Mouse (Mus musculus): Measurements from ENCODE around the gene Eea1.

Gene Eea1

DNA sequence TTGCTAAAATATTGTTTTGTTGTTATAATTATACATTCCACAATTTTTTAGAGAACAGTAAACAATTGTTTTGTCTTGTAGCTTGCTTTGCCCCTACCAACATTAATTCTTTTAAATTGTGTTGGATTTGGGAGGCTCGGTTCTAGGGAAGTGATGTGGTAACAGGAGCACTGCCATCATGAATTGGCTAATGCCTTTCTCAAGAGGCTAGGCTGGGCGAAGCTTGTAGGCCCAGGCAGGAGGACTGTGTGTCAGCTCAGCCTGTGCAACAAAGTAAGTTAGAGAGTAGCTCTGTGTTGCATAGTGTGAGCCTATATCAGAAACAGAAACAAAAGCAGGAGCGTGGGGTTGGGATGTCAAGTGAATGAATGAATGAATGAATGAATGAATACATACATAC, 9.0 kb downstream of the Eea1 start:
- DNase-seq (ENCODE audit: low spot score in 2 of 2): no peak

DNA sequence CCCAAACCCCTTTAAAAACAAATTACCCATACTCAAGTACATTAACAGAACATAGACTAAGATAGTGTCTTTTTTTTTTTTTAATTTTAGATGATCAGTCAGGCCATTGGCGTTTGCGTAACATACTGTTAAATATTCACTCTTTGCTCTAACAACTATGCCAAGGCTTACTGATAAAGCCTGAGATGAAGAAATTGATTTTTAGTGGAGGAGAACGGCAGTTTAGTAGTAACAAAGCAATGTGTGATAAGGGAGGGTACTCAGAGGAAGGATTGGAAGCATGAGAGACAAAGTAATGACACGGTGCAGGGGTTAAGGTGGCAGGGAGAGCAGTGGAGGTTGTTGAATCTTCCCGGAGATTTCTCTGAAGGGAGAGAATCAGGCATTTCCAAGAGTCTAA, 9.7 kb downstream of the Eea1 start:
- DNase-seq (ENCODE audit: low spot score in 2 of 2): no peak

DNA sequence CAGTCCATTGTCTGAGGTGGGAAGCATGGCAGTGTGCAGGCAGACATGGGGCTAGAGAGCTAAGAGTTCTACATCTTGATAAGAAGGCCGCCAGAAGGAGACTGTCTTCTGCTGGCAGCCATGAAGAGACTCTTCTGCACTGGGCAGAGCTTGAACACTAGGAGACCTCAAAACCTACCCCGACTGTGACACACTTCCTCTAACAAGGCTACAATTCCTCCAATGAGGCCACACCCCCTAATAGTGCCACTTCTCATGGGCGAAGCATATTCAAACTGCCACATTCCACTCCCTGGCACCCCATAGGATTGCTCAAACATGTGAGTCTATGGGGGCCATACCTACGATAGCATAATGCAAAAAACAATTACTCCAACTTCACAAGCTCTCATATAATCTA, 10.3 kb downstream of the Eea1 start:
- no peak for DNase-seq (ENCODE audit: low spot score in 2 of 2)

DNA sequence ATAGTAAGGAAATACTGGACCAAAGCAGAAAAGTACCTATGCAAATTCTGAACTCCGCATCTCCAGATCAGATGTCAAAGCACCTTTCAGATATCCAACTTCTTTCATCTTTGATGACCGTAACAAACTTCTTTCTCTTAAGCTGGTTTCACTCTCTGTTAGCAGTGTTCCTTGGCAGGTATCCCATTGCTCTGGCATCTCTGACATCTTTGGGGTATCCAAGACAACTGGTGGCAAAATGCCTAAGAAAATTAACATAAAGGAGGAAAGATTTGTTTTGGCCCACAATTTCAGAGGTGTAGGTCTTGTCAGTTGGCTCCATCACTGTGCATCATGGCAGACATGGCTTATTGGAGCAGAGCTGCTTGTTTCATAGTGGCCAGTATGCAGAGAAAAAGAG, 10.9 kb downstream of the Eea1 start:
- DNase-seq (ENCODE audit: low spot score in 2 of 2): no peak

DNA sequence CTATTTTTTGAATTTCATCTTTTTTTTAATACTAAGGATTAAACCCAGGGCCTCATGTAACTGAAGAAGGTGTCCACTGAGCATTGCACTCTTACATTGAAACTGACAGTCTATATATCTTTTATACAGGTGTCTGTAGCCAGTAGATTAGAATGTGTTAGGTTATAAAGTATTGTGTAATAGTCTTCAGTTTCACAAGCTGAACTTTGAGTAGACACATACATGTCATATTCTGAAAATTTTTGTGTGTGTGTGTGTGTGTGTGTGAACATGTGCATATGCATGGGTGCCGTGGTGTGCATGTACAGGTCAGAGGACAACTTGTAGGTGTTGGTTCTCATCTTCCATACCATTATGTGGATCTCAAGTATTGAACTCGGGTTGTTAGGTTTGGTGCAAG, 16.2 kb downstream of the Eea1 start:
- no peak for DNase-seq (ENCODE audit: low spot score in 2 of 2)

DNA sequence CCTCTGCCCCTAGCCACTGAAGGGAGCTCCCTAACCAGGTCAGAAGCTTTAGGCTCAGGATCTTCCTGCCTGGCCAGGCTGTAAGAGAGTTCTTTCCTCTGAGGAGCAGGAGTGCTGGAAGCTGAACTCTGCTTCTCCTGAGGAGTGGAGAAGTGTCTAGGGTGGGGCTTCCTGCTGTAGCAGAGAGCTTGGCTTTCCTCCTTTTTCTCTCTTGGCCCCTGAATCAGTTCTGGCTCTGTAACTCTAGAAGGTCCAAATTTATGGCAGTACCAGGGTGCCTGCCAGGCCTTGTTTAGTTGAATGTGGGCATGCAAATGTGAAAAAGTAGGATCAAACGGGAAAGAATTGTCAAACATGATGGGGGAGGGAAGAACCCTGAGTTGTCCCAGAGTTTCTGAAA, 17.1 kb downstream of the Eea1 start:
- no peak for DNase-seq (ENCODE audit: low spot score in 2 of 2)

DNA sequence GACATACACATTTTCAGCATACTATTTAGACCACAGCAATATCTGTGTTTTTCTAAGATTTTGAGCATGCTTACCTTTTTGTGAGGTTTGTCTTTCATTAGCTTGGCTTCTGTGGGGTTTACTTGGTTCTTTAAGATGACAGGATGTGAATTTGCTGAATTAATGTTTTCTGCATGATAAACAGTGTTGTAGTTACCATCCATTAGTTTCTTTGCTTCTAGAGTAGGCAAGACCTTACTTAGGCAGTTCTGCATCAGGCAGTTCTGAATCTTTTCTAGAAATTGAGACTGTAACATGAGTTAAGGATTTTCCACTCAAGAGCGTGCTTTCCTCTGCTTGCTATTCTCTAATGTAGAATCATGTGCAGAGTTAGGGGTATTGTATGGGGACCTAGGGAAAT, 24.2 kb downstream of the Eea1 start:
- no peak for DNase-seq (ENCODE audit: low spot score in 2 of 2)

DNA sequence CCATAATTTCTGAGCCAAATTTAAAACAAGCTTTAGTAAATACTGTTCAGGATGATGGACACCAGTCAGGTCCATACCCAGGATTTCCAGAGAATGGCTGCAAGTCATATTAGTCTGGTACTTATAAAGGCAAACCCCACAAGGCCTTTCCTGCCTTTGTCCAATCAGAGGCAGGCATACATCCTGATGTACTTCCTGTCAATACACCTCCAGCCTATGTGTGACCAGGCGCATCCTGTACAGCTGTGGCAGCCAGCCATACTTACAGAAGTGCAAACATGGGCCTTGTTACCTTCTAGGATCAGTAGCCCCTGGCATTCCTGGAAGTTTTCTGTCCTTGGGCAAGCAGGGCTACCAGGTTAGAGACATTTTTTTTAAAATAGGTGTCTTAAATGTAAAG, 29.2 kb downstream of the Eea1 start:
- no peak for DNase-seq (ENCODE audit: low spot score in 2 of 2)

DNA sequence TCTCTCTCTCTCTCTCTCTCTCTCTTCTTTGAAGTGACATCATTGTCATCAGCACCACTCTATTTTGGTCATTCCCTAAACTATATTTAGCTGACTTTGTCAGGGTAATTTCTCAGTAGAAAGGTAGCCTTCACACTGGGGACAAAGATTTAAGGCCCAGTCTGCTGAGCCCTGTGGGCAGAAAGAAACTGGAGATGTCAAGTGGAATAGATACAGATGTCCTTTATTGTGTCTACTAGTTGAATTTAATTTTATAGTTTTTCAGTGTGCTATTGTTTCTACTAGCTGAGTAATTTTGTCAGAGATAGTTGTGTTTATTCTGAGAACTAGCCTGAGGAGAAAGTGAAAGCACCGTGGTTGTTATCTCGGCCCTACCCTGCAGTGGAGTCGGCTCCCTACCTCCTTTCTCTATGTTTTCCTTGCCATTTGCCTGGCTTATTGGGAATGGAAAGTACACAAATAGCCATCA, 30.3 kb downstream of the Eea1 start:
- DNase-seq (ENCODE audit: low spot score in 2 of 2): no peak

DNA sequence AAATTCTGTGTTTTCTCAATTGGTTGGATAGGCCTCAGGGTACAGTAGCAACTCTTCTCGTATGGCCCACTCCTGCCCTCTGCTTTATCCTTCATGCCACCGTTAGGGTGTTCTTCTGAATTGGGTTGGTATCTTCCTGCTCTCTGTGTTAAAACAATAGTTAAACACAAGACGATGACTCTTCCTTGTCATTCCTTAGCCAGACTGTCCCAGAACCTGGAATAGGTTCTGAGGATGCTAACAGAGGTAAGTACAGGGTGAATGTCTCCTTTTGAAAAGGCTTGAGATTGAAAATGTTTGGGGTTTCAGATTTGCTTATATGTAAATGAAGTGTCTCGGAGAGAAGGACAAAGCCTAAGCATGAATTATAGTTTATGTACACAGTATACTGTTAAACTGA, 30.9 kb downstream of the Eea1 start:
- no peak for DNase-seq (ENCODE audit: low spot score in 2 of 2)

DNA sequence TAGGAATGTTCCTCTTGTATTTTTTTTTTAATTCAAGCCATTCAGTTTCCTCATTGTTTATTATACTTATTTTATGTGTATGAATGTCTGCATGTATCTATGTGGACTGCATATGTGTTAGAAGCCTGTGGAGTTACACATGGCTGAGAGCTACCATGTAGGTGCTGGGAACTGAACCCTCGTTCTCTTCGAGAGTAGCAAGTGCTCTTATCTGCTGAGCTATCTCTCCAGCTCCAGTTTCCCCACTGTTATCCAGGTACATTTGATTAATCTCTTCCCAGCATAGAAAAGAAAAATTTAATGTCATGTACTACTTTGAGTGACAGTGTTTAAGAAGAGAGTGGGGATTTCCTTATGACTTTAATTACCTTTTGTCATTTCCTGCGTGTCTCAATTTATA, 31.5 kb downstream of the Eea1 start:
- DNase-seq (ENCODE audit: low spot score in 2 of 2): no peak

DNA sequence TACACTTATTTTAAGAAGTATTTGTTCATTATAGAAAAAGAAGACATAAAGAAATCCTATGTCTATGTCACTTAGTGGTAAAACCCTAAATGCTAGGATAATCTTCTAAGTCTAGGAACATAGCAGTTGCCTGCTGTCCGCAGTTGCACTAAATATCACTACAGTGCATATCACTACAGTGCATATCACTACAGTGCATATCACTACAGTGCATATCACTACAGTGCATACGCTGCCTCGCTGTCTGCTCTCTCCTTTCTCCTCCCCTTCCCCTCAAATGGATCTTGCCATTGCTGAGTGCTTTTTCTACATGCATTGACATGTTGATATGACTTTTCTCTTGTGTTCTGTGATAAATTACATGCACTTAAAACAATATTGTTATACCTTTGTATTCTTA, 34.0 kb downstream of the Eea1 start:
- no peak for DNase-seq (ENCODE audit: low spot score in 2 of 2)

DNA sequence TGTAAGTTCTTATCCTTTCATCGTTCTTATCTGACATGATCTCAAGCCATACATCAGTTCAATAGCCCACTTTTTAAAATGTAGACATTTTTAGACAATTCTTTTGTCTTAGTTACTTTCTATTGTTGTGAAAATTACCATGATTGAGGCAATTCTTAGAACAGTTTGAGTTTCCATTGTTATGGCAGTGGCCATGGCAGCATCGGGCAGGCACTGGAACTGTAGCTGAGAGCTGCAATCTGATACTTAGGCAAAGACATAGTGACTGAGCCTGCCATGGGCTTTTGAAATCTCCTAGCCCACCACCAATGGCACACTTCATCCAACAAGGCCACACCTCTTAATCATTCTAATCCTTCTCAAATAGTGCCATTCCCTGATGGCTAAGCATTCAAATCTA, 36.3 kb downstream of the Eea1 start:
- DNase-seq (ENCODE audit: low spot score in 2 of 2): no peak

DNA sequence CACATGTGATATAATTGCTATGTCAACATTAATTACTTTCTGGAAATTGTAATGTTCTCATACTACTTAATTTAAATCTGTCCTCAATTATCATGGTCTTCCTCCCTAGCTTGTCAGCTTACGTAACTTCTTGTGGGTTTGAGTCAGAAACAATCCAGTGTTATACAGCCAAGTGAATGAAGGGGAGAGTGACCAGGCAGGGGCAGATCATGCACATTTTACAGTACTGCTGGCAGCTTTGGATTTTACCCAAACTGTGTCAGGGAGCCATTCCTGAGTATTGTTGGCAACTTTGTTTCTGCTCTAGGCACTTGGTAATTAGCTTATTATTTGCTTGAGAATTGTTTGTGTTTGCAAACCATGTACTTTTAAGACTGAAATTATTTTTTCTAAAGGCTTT, 49.3 kb downstream of the Eea1 start:
- DNase-seq (ENCODE audit: low spot score in 2 of 2): no peak

DNA sequence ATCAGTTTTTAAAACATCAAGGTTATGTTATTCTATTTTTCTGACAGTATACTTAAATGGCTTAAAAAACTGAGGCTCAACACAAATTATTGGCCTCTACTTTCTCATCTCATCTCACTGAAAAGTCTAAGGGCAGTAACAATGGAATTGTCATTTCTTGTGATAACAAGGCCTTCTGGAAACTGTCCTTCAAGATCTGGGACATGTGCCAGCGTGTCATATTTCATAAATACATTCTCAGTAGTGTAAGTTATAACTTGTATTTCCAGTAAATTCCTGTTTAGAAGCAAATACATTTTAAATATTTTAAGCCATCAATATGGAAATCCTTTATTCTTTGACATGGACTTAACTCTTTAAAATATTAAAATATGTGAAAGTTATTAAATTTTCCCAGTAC, 50.7 kb downstream of the Eea1 start:
- no peak for DNase-seq (ENCODE audit: low spot score in 2 of 2)

DNA sequence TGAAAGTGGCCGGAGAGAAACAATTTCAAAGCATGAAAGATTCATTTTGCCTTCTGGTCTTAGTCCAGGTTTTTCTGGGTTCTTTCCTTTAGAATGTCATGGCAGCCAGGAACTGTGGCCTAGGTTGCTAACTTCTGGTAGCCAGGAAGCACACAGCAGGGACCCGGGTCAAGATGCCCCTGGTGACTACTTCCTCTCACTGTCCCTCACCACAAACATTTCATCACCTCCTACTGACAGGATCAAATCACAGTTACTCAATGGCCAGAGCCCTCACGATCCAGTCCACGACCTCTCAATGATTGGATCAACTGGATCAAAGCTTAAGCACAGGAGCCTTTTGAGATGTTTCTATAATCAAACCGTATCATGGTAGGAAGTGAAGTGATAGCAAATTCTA, 60.5 kb downstream of the Eea1 start:
- DNase-seq (ENCODE audit: low spot score in 2 of 2): no peak

DNA sequence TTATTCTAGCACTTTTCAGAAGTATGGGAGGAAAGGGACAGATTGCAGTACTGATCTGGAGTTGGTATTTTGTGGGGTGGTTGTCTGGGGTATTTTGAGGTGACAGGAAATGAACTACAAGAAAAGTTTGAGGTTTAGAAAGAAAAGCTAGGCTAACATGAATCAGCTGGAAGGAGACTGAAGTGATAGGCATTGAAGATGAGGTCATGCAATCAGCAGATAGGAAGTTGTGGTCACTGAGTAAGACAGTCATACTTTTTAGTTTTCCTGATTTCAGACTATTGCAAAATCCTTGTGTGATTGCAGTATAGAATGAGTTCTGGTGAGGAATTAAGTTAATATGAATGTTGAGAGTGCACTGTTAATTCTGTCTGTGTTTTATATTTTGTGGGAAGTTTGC, 75.3 kb downstream of the Eea1 start:
- no peak for DNase-seq (ENCODE audit: low spot score in 2 of 2)

DNA sequence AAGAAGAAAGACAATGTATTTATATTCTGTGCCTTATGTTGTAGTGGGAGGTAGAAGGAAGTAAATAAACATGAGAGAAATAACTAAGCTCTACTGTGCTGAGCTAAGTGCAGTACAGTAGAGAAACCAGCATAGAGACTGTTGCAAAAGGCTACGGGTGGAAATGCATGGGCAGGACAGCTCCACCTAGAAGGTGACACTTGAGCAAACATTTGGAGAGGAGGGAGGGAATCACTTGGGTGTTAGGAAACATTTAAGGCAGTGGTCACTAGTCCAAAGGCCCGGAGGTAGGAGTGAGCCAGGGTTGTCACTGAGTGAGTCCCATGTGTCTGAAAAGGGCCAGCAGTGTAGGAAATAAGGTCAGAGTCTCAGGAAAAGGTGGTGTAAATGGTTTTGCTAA, 77.0 kb downstream of the Eea1 start:
- no peak for DNase-seq (ENCODE audit: low spot score in 2 of 2)

DNA sequence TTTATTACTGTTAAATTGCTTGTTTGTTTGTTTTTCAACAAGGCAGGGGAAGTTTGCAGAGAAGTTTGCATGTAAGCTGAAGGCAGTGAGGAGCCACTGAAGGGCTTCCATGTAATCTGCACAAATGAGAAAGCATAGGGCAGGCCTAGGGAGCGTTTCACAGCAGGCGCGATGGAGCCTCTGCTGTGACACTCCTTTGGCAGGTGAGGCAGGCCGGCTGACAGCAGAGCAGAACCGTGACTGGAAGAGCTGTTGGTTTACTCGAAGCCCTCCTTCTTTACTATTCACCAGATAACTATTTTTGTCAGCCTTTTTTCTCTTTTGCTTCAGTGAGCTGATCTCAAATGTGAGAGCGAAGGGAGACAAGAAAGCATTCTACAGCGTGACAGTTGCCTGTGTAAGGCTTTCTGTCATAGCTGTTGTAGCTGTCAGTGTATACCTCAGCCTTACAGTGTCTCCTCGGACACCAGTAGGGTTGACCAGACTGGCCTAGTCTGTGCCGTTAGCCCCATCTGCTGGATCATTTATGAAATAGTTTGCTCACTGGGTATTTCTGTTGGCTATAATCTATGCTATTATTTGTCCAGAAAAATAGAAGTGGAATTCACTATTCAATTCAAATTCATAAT, 93.0 kb downstream of the Eea1 start:
- peak in 1 of 2 experiments; percentile 41 for DNase-seq (ENCODE audit: low spot score in 2 of 2)

DNA sequence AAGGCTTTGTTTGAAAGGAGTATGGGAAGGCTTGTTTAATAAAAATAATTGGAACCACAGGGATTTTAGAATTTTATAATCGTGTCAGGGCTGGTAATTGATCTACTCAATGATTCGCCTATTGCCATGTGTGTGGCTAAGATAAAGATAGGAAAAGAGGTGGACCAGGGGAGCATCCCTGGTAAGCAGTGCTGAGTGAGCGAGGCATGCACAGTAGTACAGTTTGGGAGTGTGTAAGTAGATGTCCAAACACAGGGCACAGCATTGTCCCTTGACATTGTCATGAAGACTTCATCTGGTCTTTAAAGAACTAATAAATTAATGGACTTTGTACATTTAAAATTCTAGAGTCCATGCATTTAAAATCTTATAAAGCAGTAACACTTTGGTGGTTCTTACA, 93.7 kb downstream of the Eea1 start:
- DNase-seq (ENCODE audit: low spot score in 2 of 2): no peak

DNA sequence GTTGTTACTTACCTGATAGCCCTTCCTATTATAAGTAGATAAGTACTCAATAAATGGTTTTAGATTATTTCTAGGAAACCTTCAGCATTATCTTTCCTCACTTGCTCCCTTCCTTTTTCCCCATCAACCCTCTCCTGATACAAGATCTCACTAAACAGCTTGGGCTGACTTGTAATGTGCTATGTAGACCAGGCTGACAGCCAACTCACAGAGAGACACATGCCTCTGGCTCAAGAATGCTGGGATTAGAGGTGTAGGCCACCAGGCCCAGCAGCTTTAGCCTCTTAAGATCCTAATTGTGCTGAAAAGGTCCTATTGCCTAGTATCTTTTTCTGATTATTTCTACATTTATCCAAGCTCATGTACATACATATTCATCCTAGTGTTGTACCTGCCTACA, 95.5 kb downstream of the Eea1 start:
- no peak for DNase-seq (ENCODE audit: low spot score in 2 of 2)

DNA sequence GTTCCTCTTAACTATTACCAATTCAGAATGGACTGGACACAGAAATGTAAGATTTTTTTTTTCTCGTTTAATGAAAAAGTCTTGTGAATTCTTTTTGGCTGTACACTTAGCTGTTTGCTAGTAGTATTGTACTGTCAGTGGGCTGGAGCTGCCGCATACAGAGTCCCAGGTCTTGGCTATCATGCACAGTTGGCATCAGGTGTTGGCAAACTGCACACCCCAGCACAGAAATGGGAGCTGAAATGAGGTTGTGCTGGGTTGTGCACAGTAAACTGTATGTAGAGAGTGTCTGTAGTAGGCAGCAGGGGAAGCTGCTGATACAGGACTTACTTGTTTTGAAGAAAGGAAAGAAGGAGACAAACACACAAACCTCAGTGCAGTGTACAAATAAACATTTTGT, 103.8 kb downstream of the Eea1 start:
- no peak for DNase-seq (ENCODE audit: low spot score in 2 of 2)

DNA sequence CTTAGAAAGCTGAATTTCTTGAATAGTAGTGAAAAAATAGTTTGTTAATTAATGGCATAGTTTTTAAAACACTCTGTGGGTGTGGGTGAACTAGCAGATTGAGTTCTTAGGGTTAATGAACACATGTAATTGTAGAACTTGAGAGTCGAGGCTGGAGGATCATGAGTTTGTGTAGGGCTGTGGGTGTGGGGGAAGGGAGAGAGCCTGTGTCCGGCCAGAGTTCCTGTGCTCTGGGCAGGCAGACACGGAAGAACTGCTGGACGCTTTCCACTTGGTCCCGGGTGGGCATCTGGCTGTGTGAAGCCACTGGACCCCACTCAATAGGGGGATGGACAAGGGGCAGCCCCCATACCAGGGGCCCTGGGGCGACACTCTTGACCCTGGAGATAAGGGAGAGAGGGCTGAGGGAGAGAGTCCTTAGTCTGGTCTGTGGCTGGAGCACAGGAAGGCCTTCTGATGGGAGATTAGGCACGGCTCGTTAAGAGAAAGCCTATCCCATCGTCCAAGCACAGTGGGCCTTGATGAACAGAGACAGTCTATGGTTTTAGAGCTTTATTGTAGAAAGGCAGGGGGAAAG, 107.6 kb downstream of the Eea1 start:
- no peak for DNase-seq (ENCODE audit: low spot score in 2 of 2)

DNA sequence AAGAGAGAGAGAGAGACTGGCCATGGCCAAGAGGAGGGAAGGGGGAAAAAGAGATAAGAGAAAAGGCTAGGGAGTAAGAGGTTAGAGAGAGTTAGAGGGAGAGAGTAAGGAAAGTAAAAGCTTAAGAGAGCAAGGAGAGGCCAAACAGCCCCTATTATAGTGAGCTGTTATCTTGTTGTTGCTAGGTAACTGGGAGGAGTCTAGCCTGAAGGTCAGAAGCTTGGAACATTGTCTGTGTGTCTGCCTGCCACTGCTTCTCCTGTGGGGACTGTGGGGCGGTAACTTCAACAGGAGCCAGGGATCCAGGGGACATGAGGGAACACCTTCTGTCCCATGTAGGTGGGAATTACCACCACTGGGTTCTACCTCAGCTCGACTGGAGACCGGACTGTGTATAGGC, 108.1 kb downstream of the Eea1 start:
- DNase-seq (ENCODE audit: low spot score in 2 of 2): no peak
